Mouse (Mus musculus): ENCODE measurements at regions not wholly inside any gene's neighbourhood (a gene's known extent, or its start where the extent isn't known, plus 50 kb on each side); places are given as distances from the start of the nearest gene placed in this dataset.
A peak's percentile ranks its signal among the peaks of the same experiment; 100 is the strongest.

- DNase-seq (ENCODE audit: low read depth, low spot score) = no peak
Observed at GRCm38 (mm10) chr4:39926021-39926591, 216.8 kb upstream of the Aco1 start.

GRCm38 (mm10) chr4:39926594-39926993 lies 216.3 kb upstream of the Aco1 start:
- no peak for DNase-seq (ENCODE audit: low read depth, low spot score)

GRCm38 (mm10) chr4:39928491-39928890 lies 214.4 kb upstream of the Aco1 start:
- no peak for DNase-seq (ENCODE audit: low read depth, low spot score)

- no peak for DNase-seq (ENCODE audit: low read depth, low spot score)
Observed at GRCm38 (mm10) chr4:39934025-39934708, 208.7 kb upstream of the Aco1 start.

- DNase-seq (ENCODE audit: low read depth, low spot score) = no peak
Observed at GRCm38 (mm10) chr4:39958687-39959086, 184.2 kb upstream of the Aco1 start.

GRCm38 (mm10) chr4:39967938-39968337 lies 174.9 kb upstream of the Aco1 start:
- no peak for DNase-seq (ENCODE audit: low read depth, low spot score)

GRCm38 (mm10) chr4:39991358-39991757 lies 151.5 kb upstream of the Aco1 start:
- DNase-seq (ENCODE audit: low read depth, low spot score) = no peak

GRCm38 (mm10) chr4:39991851-39992250 lies 151.0 kb upstream of the Aco1 start:
- DNase-seq (ENCODE audit: low read depth, low spot score) = no peak

- DNase-seq (ENCODE audit: low read depth, low spot score) = no peak
Observed at GRCm38 (mm10) chr4:39998771-39999422, 144.0 kb upstream of the Aco1 start.

GRCm38 (mm10) chr4:40014666-40015065 lies 128.2 kb upstream of the Aco1 start:
- DNase-seq (ENCODE audit: low read depth, low spot score) = peak; percentile 72

GRCm38 (mm10) chr4:40016856-40017255 lies 126.0 kb upstream of the Aco1 start:
- DNase-seq (ENCODE audit: low read depth, low spot score) = no peak

GRCm38 (mm10) chr4:40018208-40018607 lies 124.7 kb upstream of the Aco1 start:
- no peak for DNase-seq (ENCODE audit: low read depth, low spot score)

- no peak for DNase-seq (ENCODE audit: low read depth, low spot score)
Observed at GRCm38 (mm10) chr4:40031361-40031760, 111.5 kb upstream of the Aco1 start.

- DNase-seq (ENCODE audit: low read depth, low spot score) = no peak
Observed at GRCm38 (mm10) chr4:40047846-40048245, 95.0 kb upstream of the Aco1 start.

- peak; percentile 18 for DNase-seq (ENCODE audit: low read depth, low spot score)
Observed at GRCm38 (mm10) chr4:40049086-40049485, 93.8 kb upstream of the Aco1 start.

GRCm38 (mm10) chr4:40051848-40052247 lies 91.0 kb upstream of the Aco1 start:
- no peak for DNase-seq (ENCODE audit: low read depth, low spot score)

GRCm38 (mm10) chr4:40053391-40053790 lies 89.5 kb upstream of the Aco1 start:
- DNase-seq (ENCODE audit: low read depth, low spot score) = no peak

GRCm38 (mm10) chr4:40063751-40064456 lies 79.0 kb upstream of the Aco1 start:
- peak; percentile 35 for DNase-seq (ENCODE audit: low read depth, low spot score)

- peak; percentile 60 for DNase-seq (ENCODE audit: low read depth, low spot score)
Observed at GRCm38 (mm10) chr4:40064457-40064836, 78.4 kb upstream of the Aco1 start.

- no peak for DNase-seq (ENCODE audit: low read depth, low spot score)
Observed at GRCm38 (mm10) chr4:40070959-40071634, 71.8 kb upstream of the Aco1 start.

GRCm38 (mm10) chr4:40081035-40081434 lies 61.8 kb upstream of the Aco1 start:
- DNase-seq (ENCODE audit: low read depth, low spot score) = no peak

GRCm38 (mm10) chr4:40090295-40090694 lies 52.6 kb upstream of the Aco1 start:
- no peak for DNase-seq (ENCODE audit: low read depth, low spot score)
